Mouse (Mus musculus) c-Kit-positive CD71-positive TER-119-negative erythroid progenitor cells, embryonic 14.5 days (primary cell): Measurements from ENCODE around the gene Ablim1.
"Not testable (repeated sequence)": the region's sequence is repeated elsewhere in the genome, so short reads cannot be mapped to it uniquely, and the experiment has no call there.

ENCODE experiments used
- DNase-seq: peaks from one replicate; pipeline ENCODE4 v3.0.0-alpha.2; 2013; ENCODE audit warnings: low read depth

Gene Ablim1

DNA sequence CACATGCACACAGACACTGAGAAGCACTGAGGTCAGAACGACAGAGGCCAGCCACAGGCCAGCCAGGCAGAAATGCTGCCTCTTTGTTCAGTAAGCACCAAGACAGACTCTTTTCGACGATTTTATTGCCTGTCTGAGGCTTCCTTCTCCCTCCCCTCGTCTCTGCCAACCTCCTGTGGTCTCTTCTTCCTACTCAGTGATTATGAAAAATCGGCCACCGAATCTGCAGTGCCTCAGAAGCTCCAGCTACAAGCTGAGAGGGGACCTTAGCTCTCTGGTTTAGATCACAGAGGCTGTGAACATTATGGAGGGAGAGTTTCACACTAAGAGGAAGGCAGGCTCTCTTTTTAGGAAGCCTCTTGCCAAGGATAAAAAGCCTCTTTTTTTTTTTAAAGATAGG is 167.0 kb downstream of the Ablim1 start:
- DNase-seq, result no peak

DNA sequence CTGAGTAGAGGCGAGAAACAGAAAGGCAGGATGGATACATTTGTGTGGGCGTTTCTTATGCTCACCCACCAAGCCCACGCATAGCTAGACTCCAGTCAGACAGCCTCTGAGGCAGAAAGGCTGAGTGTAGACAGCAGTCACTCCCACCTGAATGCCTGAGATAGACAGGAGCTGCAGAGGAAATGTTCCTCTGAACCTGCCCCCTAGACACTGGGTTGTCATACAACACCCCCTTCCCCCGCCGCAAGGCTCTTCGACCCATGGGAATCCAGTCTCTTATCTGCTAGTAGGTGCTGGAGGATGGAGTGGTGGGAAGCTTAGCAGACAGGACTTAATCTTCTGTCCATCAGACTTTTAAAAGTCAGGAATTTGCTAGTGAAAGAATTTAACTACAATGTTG is 167.8 kb downstream of the Ablim1 start:
- no peak for DNase-seq

- DNase-seq, result no peak
Measured at GRCm38 (mm10) chr19:57143646-57144045, 171.1 kb downstream of the Ablim1 start.

GRCm38 (mm10) chr19:57141756-57142461 is 172.8 kb downstream of the Ablim1 start:
- no peak for DNase-seq

GRCm38 (mm10) chr19:57140874-57141273 is 173.8 kb downstream of the Ablim1 start:
- no peak for DNase-seq

- DNase-seq, result no peak
Measured at GRCm38 (mm10) chr19:57140071-57140470, 174.6 kb downstream of the Ablim1 start.

GRCm38 (mm10) chr19:57138909-57139617 is 175.7 kb downstream of the Ablim1 start:
- no peak for DNase-seq

- no peak for DNase-seq
Measured at GRCm38 (mm10) chr19:57138469-57138868, 176.2 kb downstream of the Ablim1 start.

- no peak for DNase-seq
Measured at GRCm38 (mm10) chr19:57138045-57138444, 176.7 kb downstream of the Ablim1 start.

DNA sequence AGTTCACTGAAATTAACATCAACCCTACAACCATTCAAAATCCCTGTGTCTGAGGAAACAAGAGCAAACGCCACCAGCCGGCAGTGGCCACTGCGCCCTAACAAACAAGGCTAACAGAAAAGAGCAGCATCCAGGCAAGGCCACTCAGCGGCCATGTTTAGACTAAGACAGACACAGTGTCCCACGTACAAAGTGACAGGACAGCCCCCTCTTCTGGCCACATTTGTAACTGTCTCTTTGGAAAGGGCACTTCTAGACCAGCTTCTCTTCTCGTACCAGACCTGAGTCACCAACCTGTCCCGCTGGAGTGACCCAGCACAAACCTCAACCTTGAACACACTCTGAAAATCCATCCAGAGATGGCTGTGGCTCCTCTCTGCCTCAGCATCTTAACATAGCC is 178.5 kb downstream of the Ablim1 start:
- peak; percentile 22 for DNase-seq

DNA sequence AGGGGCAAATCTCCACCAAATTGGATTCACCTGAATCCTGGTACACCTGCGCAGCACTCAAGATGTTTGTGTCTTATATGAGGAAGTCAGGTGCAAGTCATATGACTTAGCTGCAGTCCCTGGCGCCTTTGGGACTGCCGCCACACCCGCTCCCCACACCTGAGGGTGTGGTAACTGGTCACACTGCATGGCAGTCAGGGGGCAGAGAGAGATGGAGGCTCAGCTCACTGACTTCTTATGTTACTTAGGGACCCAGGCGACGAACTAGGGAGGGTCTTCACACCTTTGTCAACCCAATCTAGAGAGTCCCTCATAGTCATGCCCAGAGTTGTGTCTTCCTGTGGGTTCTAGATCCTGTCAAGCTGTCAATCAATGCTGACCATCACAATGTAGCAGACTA is 179.1 kb downstream of the Ablim1 start:
- DNase-seq, result not testable (repeated sequence)

DNA sequence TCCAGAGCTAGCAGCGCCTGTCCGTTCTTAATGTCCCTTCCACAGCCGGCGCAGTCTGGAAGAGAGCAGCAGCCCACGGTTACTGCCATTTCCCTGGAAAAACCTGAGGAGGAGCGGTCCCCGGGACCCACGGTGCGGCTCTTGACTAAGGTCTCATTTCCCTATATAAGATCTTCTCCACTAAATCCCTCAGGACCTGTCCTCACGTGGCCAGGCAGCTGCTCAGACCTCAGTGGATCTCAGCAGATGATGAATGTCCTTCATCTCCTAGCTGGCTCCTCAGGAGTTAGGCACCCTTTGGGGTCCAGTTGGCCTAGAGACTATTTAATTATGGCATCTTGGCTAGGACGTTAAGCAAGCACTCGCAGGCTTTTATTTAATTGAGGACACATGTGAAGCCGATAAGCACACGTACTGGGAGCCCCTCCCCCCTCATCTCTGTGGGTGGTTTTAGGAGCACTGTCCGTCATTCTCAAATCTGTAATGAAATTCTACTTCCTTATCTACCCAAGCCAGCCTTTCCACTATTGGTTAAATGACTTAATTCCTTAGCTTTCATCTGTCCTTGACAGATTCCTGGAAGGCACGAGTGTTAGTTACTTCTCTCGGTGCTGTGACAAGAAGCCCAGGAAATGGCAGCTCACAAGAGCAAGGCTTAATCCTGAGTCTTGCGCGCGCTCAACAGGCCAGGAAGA is 179.9 kb downstream of the Ablim1 start:
- DNase-seq, result no peak

DNA sequence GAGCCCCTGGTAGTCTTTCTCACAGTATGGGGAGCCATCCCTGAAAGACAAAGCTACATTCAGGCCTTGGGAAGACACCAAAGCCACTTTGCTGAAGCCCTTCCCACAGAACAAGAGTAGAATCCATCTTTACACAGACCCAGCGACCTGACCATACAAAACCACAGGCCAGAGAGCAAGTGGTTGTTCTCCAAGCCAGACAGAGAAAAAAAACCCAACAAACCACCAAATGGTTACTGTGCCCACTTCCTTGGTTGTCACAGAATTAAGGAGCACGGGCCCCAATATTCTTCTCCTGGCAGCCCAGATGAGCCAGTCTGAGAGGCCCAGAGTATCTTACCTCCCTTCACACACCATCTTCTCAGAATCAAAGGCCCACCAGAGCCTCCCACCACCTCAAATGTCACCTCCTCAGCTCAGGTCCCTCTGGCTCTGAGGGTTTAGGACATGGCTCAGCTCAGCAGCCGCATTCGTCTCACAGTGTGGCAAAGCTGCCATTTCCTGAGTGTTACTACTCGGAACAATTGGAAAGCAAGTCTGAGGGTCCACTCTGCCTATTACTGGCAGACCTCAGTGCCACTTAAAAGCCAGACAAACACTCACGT is 181.7 kb downstream of the Ablim1 start:
- no peak for DNase-seq

- DNase-seq, result no peak
Measured at GRCm38 (mm10) chr19:57132281-57132680, 182.4 kb downstream of the Ablim1 start.

DNA sequence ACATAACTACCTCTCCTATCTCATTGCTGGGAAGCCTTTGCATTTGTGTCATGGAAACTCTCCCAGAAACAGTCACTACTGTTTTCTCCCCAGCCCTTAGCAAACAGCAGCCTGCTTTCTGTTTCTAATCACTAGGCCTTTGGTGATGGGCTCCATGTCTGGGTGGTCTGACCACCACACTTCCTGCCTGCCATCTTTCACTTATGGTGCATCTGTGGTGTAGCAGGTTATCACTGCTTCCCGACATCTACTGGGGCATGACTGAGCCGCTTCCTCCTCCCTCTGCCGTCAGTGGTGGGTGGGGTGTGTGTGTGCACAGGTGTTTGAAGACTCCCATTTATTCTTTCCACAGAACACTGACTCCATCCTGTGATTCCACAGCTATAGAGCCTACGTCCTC is 183.4 kb downstream of the Ablim1 start:
- DNase-seq, result no peak

DNA sequence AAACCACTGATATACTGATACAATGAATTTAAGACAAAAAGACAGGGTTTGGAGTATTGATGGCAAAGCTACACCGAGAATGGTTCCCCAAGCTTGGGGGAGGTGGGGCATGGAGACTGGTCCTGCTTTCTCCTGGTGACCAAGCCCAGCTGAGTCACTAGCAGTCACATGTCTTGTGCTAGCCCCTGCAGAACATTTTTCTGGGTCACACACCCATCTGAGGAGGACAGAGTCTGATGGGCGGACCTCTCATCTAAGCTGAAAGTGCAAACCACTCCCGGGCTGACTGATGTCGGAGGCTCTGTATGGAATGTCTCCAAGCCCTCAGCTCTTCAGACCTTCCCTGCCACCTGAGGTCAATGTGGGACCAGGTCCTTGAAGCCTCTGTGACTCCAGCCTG is 184.1 kb downstream of the Ablim1 start:
- no peak for DNase-seq

GRCm38 (mm10) chr19:57129729-57130128 is 185.0 kb downstream of the Ablim1 start:
- DNase-seq, result no peak

- no peak for DNase-seq
Measured at GRCm38 (mm10) chr19:57128037-57128436, 186.7 kb downstream of the Ablim1 start.

DNA sequence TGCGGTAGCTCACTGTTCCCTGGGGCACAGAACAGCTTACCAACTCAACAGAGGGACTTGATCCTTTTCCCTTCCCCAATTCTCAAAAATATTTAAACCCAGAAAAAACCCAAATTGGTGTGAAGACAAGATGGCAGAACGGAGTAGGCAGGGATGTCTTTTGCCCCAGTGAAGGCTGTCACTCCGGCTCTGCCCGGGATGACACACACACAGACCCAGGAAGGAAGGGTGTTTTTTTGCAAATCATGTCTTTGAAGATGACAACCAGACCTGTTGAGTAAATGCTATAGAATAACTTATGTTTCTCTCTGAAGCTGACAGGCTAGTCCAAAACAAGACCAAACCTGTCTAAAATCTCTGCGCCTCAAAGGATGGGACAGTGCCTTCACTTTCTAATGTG is 187.2 kb downstream of the Ablim1 start:
- no peak for DNase-seq

- no peak for DNase-seq
Measured at GRCm38 (mm10) chr19:57126950-57127349, 187.8 kb downstream of the Ablim1 start.

DNA sequence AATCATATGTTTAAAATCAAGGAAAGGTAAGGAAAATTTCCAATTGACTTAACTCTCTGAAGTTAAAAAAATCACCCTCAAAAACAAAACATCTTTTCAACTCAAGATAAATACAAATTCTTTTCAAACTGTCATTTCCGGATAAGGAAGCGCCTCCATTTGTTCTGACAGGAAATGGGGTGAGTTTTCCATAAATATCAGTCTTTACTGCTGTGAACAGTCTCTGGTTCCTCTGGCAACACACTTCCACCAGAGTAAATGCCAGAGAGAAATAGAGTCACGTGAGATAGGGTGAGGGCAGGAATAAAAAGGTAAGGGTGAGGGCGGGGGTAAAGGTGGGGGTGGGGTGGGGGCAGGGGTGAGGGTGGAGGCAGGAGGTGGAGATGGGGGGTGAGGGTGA is 189.8 kb downstream of the Ablim1 start:
- no peak for DNase-seq

GRCm38 (mm10) chr19:57124138-57124519 is 190.6 kb downstream of the Ablim1 start:
- no peak for DNase-seq
